In the genomic region with DNA sequence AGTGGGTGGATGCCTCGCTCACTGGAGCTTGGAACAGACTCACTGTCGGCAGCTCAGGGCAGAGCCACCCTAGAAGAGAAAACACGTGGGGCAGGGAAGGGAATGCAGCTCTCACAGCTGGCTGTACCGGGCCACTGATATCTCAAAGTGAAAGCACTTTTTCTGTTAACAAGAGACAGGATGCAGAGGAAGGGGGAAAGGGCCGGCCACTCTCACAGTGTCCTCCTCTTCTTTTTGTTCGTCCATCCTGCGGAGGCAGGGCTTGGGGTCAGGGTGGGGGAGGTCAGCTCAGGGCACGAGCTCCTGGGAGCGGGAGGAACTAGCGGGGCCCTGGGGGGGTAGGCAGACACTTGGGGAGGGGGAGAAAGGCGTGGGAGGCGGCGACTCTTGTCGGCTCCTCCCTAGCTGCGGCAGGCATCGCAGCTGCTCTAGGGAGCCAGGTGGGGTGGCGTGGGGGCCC, we compare ENCODE assay signal across 8 mouse cellular contexts.
DNase-seq lines count a peak whose midpoint lies in the region; ATAC-seq lines count a peak whose summit lies in the region.

No protein-coding gene starts in this region.

- DNase-seq in adrenal gland, adult (ENCODE audit: inconsistent age in 2 of 2, low spot score in 1 of 2): peak; percentile 27 to 68
- no peak for DNase-seq in adrenal gland, adult 18-20 months (ENCODE audit: low spot score in 2 of 2)
- peak; percentile 35 for DNase-seq in embryo, embryonic 10.5 days (ENCODE audit: low spot score)
- DNase-seq in heart, postnatal 10 days: peak; percentile 33 to 49
- DNase-seq in kidney, postnatal 36 days: peak; percentile 24 to 41
- peak; percentile 26 for DNase-seq in splenic B cell, adult 2 months (ENCODE audit: low read depth, low spot score)
- no peak for DNase-seq in cerebellum, postnatal 4 days (ENCODE audit: low spot score in 2 of 2)

- peak; percentile 71 for ATAC-seq in megakaryocyte progenitor cell, adult 5-6 weeks (replicated peaks; ENCODE audit: poor library complexity)

- intact Hi-C loops in heart, postnatal 10 days (cut with DNase I): no loop called here

- H3K36me3 ChIP-seq in splenic B cell, adult 2 months (ENCODE audit: control insufficient read depth, insufficient read depth, low read length, poor library complexity, severe bottlenecking): no peaks in the 10 kb centered on the region

- no peaks in the 10 kb centered on the region for H3K27me3 ChIP-seq in splenic B cell, adult 2 months (ENCODE audit: control insufficient read depth, insufficient read depth, low read length, poor library complexity, severe bottlenecking)

Comparison
In these comparisons a context has a peak if more than half of its experiments do, and no peak if none do; other contexts are left out.
1. DNase-seq: peak in adrenal gland, adult (2 of 2), embryo, embryonic 10.5 days (single experiment), heart, postnatal 10 days (2 of 2), kidney, postnatal 36 days (2 of 2) and splenic B cell, adult 2 months (single experiment); none in adrenal gland, adult 18-20 months (0 of 2) and cerebellum, postnatal 4 days (0 of 2).